Comparison of ENCODE assay signal across 9 mouse cellular contexts in the genomic region with DNA sequence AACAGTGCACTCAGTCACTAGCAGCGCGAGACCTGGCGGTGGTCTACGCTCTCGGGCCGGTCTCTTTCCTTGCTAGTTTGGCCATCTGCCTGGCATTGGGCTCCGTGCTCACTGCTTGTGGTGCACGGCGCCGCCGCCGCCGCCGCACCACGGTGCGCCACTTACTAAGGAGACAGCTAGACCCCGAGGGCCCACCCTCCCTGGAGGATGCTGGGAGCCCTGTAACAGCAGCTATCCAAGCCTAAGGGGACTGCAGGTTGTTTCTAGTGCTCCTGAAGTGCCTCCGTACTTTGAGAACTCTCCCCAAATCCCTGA. TPM values are rescaled to one million over a fixed set of nuclear protein-coding genes. Genes with fewer than 3 reads are reported as not detected.
A peak's percentile ranks its signal among the peaks of the same experiment; 100 is the strongest.
DNase-seq lines count a peak whose midpoint lies in the region; ATAC-seq lines count a peak whose summit lies in the region.
"Had no signal": no experiment of that assay in that cellular context is flagged by ENCODE, and none has a peak within 500 bp of the region (broad histone marks: within the 10 kb centered on the region; RNA-seq: fewer than 3 reads in every experiment).

No protein-coding gene starts in this region.

- peak overlapping the region; percentile 51 for H3K9ac ChIP-seq in hindbrain, embryonic 13.5 days

- H3K4me1 ChIP-seq in hindbrain, embryonic 13.5 days (replicated peaks): peaks cover 42% of the 10 kb centered on the region

- peaks cover 92% of the 10 kb centered on the region for H3K27me3 ChIP-seq in hindbrain, embryonic 13.5 days

- peak overlapping the region; percentile 29 for H3K4me3 ChIP-seq in hindbrain, embryonic 13.5 days

- no peak overlapping the region for H3K27ac ChIP-seq in hindbrain, embryonic 13.5 days

- H3K4me2 ChIP-seq in hindbrain, embryonic 13.5 days: peak overlapping the region; percentile 52

- no peaks in the 10 kb centered on the region for H3K9me3 ChIP-seq in hindbrain, embryonic 13.5 days

- ATAC-seq in hindbrain, embryonic 13.5 days (ENCODE audit: low FRiP score): no peak

- 1% methylated on average over 18 of the region's 18 CpGs for WGBS in hindbrain, embryonic 13.5 days

- H3K36me3 ChIP-seq in hindbrain, embryonic 13.5 days: peaks cover 24% of the 10 kb centered on the region

- DNase-seq in layer of hippocampus, adult 18-20 months (ENCODE audit: low spot score in 2 of 2): peak; percentile 46 to 70
- DNase-seq in layer of hippocampus, adult 9-10 months (ENCODE audit: low spot score): no peak
- peak; percentile 82 to 84 for DNase-seq in cerebellum, postnatal 25 days
- peak; percentile 19 for DNase-seq in lung, postnatal 14 days
- no peak for DNase-seq in spleen, postnatal 10 days (ENCODE audit: low spot score in 2 of 2)
- DNase-seq in ovary, postnatal 14 days (ENCODE audit: low spot score): no peak
- DNase-seq in adrenal gland, adult 2 months: no peak

RNA-seq across cellular contexts. Expression of gene Lrrc26, which starts 1.1 kb away (rescaled TPM):
- not detected for total RNA-seq in layer of hippocampus, adult 18-20 months (2021)
- polyA plus RNA-seq in hindbrain, embryonic 13.5 days (2015; fragmentation: Nextera tagmentation; extraction: Ambion mirVana): 0.22 TPM in 1 of 2 replicates, not detected in the other
- not detected for total RNA-seq in adrenal gland, adult 2 months (2021)
- not detected in 2 replicates for polyA plus RNA-seq in adrenal gland, adult 2 months (2012; rRNA removed)
- total RNA-seq: neutrophil, adult 5-6 weeks had no signal

RNA-seq across cellular contexts. Expression of gene Tmem210, which starts 2.8 kb away (rescaled TPM):
- total RNA-seq in layer of hippocampus, adult 18-20 months (2021): not detected
- polyA plus RNA-seq in hindbrain, embryonic 13.5 days (2015; fragmentation: Nextera tagmentation; extraction: Ambion mirVana): not detected in 2 replicates
- total RNA-seq in adrenal gland, adult 2 months (2021): not detected
- polyA plus RNA-seq in adrenal gland, adult 2 months (2012; rRNA removed): not detected in 2 replicates
- total RNA-seq: neutrophil, adult 5-6 weeks had no signal

RNA-seq across cellular contexts. Expression of gene Anapc2, which starts 18.5 kb away (rescaled TPM):
- total RNA-seq in layer of hippocampus, adult 18-20 months (2021): 10 to 100 TPM; 79.8 to 84.4 TPM
- 143 TPM in 2 replicates for polyA plus RNA-seq in hindbrain, embryonic 13.5 days (2015; fragmentation: Nextera tagmentation; extraction: Ambion mirVana)
- total RNA-seq in adrenal gland, adult 2 months (2021): 10 to 100 TPM; 78.8 to 82.7 TPM
- 93.1 and 110 TPM in 2 replicates for polyA plus RNA-seq in adrenal gland, adult 2 months (2012; rRNA removed)

RNA-seq across cellular contexts. Expression of gene Ssna1, which starts 18.5 kb away (rescaled TPM):
- total RNA-seq in layer of hippocampus, adult 18-20 months (2021): 10 to 100 TPM; 62.5 to 66.2 TPM
- 189 and 199 TPM in 2 replicates for polyA plus RNA-seq in hindbrain, embryonic 13.5 days (2015; fragmentation: Nextera tagmentation; extraction: Ambion mirVana)
- total RNA-seq in adrenal gland, adult 2 months (2021): 10 to 100 TPM; 37.6 to 46.1 TPM
- 55.2 and 62.1 TPM in 2 replicates for polyA plus RNA-seq in adrenal gland, adult 2 months (2012; rRNA removed)

RNA-seq across cellular contexts. Expression of gene Grin1, which starts 28.2 kb away (rescaled TPM):
- total RNA-seq in layer of hippocampus, adult 18-20 months (2021): 100 to 1,000 TPM; 393 to 422 TPM
- 22.5 and 24.5 TPM in 2 replicates for polyA plus RNA-seq in hindbrain, embryonic 13.5 days (2015; fragmentation: Nextera tagmentation; extraction: Ambion mirVana)
- 10 to 100 TPM in 1 of 2 experiments, 1 to 10 TPM in 1; 8.3 to 13.3 TPM for total RNA-seq in adrenal gland, adult 2 months (2021)
- polyA plus RNA-seq in adrenal gland, adult 2 months (2012; rRNA removed): 15.3 and 16.4 TPM in 2 replicates
- total RNA-seq: neutrophil, adult 5-6 weeks had no signal

Comparison
In these comparisons a context has a peak if more than half of its experiments do, and no peak if none do; other contexts are left out.
1. DNase-seq: peak in layer of hippocampus, adult 18-20 months (2 of 2), cerebellum, postnatal 25 days (2 of 2) and lung, postnatal 14 days (single experiment); none in layer of hippocampus, adult 9-10 months (single experiment), spleen, postnatal 10 days (0 of 2), ovary, postnatal 14 days (single experiment) and adrenal gland, adult 2 months (single experiment).